In genomic region chr14:52110346-52110745, GRCm38 (mm10) we compare ENCODE assay signal across 9 mouse cellular contexts. TPM values are rescaled to one million over a fixed set of nuclear protein-coding genes. Genes with fewer than 3 reads are reported as not detected.
DNase-seq lines count a peak whose midpoint lies in the region; ATAC-seq and TF ChIP-seq lines count a peak whose summit lies in the region.
"Had no signal": no experiment of that assay in that cellular context is flagged by ENCODE, and none has a peak within 500 bp of the region (broad histone marks: within the 10 kb centered on the region; RNA-seq: fewer than 3 reads in every experiment).

Gene Rpgrip1 (plus strand): TSS chr14:52110704.

- H3K27me3 ChIP-seq in heart, embryonic 10.5 days (ENCODE audit: insufficient read depth, poor library complexity, severe bottlenecking) = no peaks in the 10 kb centered on the region
- no peaks in the 10 kb centered on the region for H3K27me3 ChIP-seq in thymus, adult 2 months (ENCODE audit: control insufficient read depth, insufficient read depth, low read length)
- no peaks in the 10 kb centered on the region for H3K27me3 ChIP-seq in liver, embryonic 15.5 days

- H3K36me3 ChIP-seq in heart, embryonic 10.5 days = no peaks in the 10 kb centered on the region
- H3K36me3 ChIP-seq in thymus, adult 2 months (ENCODE audit: control insufficient read depth, insufficient read depth, low read length) = no peaks in the 10 kb centered on the region
- no peaks in the 10 kb centered on the region for H3K36me3 ChIP-seq in liver, embryonic 15.5 days (replicated peaks)

- TF ChIP-seq POLR2A in thymus, adult 2 months (IDR thresholded peaks at IDR 0.05; ENCODE audit: control insufficient read depth, extremely low read depth, insufficient read depth, low read length, poor library complexity) = no peak

- DNase-seq in heart, embryonic 10.5 days (ENCODE audit: low spot score) = no peak
- no peak for DNase-seq in heart, adult 8-10 months (ENCODE audit: low spot score)
- DNase-seq in thymus, postnatal 0 days (ENCODE audit: low spot score) = no peak
- DNase-seq in thymus, adult 2 months = no peak
- no peak for DNase-seq in adrenal gland, postnatal 25 days
- DNase-seq in lung, adult 18-20 months = no peak

- H3K9ac ChIP-seq in liver, embryonic 15.5 days = no peak within 1 kb of the TSS

- no peaks in the 10 kb centered on the region for H3K9me3 ChIP-seq in heart, embryonic 10.5 days
- no peaks in the 10 kb centered on the region for H3K9me3 ChIP-seq in liver, embryonic 15.5 days (replicated peaks)
- H3K9me3 ChIP-seq: megakaryocyte, embryonic 14.5 days had no signal

- 0 out of 2 replicates have a peak, but pooled peaks cover 6% of the 10 kb centered on the region for H3K4me1 ChIP-seq in heart, embryonic 10.5 days
- H3K4me1 ChIP-seq in thymus, adult 2 months (replicated peaks; ENCODE audit: control insufficient read depth, insufficient read depth, low read length) = peaks cover 10% of the 10 kb centered on the region
- H3K4me1 ChIP-seq in liver, embryonic 15.5 days (replicated peaks) = peaks cover 13% of the 10 kb centered on the region

- WGBS in heart, embryonic 10.5 days = 81% methylated on average over 4 of the region's 4 CpGs
- WGBS in thymus, adult 2 months = 97% methylated on average over 4 of the region's 4 CpGs
- WGBS in liver, embryonic 15.5 days (ENCODE audit: insufficient replicate concordance) = 80% methylated on average over 4 of the region's 4 CpGs

- H3K27ac ChIP-seq in heart, embryonic 10.5 days = no peak within 1 kb of the TSS
- H3K27ac ChIP-seq in thymus, adult 2 months (ENCODE audit: control insufficient read depth, insufficient read depth, low read length) = no peak within 1 kb of the TSS
- H3K27ac ChIP-seq in liver, embryonic 15.5 days (replicated peaks) = no peak within 1 kb of the TSS

- no peak for ATAC-seq in liver, embryonic 15.5 days (ENCODE audit: insufficient read depth)
- no peak for ATAC-seq in megakaryocyte progenitor cell, adult 5-6 weeks (replicated peaks; ENCODE audit: poor library complexity)

- TF ChIP-seq CTCF in thymus, adult 2 months (IDR thresholded peaks at IDR 0.05; ENCODE audit: borderline replicate concordance, control insufficient read depth, extremely low read depth, insufficient read depth, low read length, poor library complexity) = no peak

- no peak within 1 kb of the TSS for H3K4me3 ChIP-seq in heart, embryonic 10.5 days
- no peak within 1 kb of the TSS for H3K4me3 ChIP-seq in thymus, adult 2 months (ENCODE audit: control insufficient read depth, insufficient read depth, low read length)
- no peak within 1 kb of the TSS for H3K4me3 ChIP-seq in liver, embryonic 15.5 days (replicated peaks)
- H3K4me3 ChIP-seq: megakaryocyte, embryonic 14.5 days had no signal

- no peak within 1 kb of the TSS for H3K4me2 ChIP-seq in liver, embryonic 15.5 days

RNA-seq across cellular contexts. Expression of gene Rpgrip1, which starts in this region (rescaled TPM):
- polyA plus RNA-seq in heart, embryonic 10.5 days (2016; fragmentation: Nextera tagmentation; extraction: Ambion mirVana) = 52.3 and 61.7 TPM in 2 replicates
- total RNA-seq in heart, adult 8-10 months (2022) = under 1 TPM in 3 of 4 experiments, not detected in 1; 0.31 to 0.41 (median 0.37) TPM
- 87.6 and 94.0 TPM in 2 replicates for polyA plus RNA-seq in thymus, postnatal 0 days (2015; fragmentation: Nextera tagmentation; extraction: Ambion mirVana)
- polyA plus RNA-seq in thymus, adult 2 months (2012; rRNA removed) = 3.1 and 3.9 TPM in 2 replicates
- polyA plus RNA-seq in liver, embryonic 15.5 days (2015; fragmentation: Nextera tagmentation; extraction: Ambion mirVana) = 37.6 and 39.5 TPM in 2 replicates
- 0.38 and 0.73 TPM in 2 replicates for total RNA-seq in adrenal gland, postnatal 25 days (2021)
- 5.2 and 7.9 TPM in 2 replicates for total RNA-seq in megakaryocyte progenitor cell, adult 5-6 weeks (2015)
- total RNA-seq in megakaryocyte progenitor cell, adult 5-6 weeks (2017) = 3.3 and 7.1 TPM in 2 replicates
